15 mouse cellular contexts compared by ENCODE assay signal in genomic region chr9:77637357-77637756, GRCm38 (mm10). TPM values are rescaled to one million over a fixed set of nuclear protein-coding genes. Genes with fewer than 3 reads are reported as not detected.
DNase-seq lines count a peak whose midpoint lies in the region; ATAC-seq and TF ChIP-seq lines count a peak whose summit lies in the region.
"Had no signal": no experiment of that assay in that cellular context is flagged by ENCODE, and none has a peak within 500 bp of the region (broad histone marks: within the 10 kb centered on the region; RNA-seq: fewer than 3 reads in every experiment).

No protein-coding gene starts in this region.

- no peak for TF ChIP-seq POLR2A in limb, embryonic 14.5 days (IDR thresholded peaks at IDR 0.05; ENCODE audit: borderline replicate concordance, extremely low read depth, insufficient read depth, insufficient read length)

- no peaks in the 10 kb centered on the region for H3K9me3 ChIP-seq in heart, embryonic 10.5 days
- H3K9me3 ChIP-seq in heart, embryonic 12.5 days (replicated peaks) = no peaks in the 10 kb centered on the region
- H3K9me3 ChIP-seq in limb, embryonic 14.5 days (ENCODE audit: control insufficient read depth, low read length) = no peaks in the 10 kb centered on the region
- no peaks in the 10 kb centered on the region for H3K9me3 ChIP-seq in forebrain, embryonic 12.5 days
- H3K9me3 ChIP-seq: G1E; limb, embryonic 12.5 days; neural tube, embryonic 13.5 days had no signal

- peak; percentile 88 for DNase-seq in heart, embryonic 10.5 days (ENCODE audit: low spot score)
- DNase-seq in heart, adult 8-10 months (ENCODE audit: low spot score) = no peak
- DNase-seq in gastrocnemius, adult 18-20 months (ENCODE audit: low spot score) = peak; percentile 70
- peak; percentile 50 for DNase-seq in limb, embryonic 14.5 days (ENCODE audit: low spot score)
- no peak for DNase-seq in left cerebral cortex, adult 11 months (ENCODE audit: low spot score)
- DNase-seq: cerebellum, adult 18-20 months; kidney, adult 9 months; thymus, adult 2 months had no signal

- peak; percentile 67 for ATAC-seq in heart, embryonic 12.5 days (ENCODE audit: insufficient number of reproducible peaks, low FRiP score)
- ATAC-seq in limb, embryonic 14.5 days (ENCODE audit: low FRiP score, low read depth) = peak; percentile 81
- ATAC-seq in forebrain, embryonic 12.5 days (ENCODE audit: low FRiP score) = no peak

- H3K9ac ChIP-seq in heart, embryonic 12.5 days = peak overlapping the region; percentile 53; the same call in 1 of the 2 replicates
- H3K9ac ChIP-seq in limb, embryonic 14.5 days (ENCODE audit: low read depth, low read length, severe bottlenecking) = no peak overlapping the region
- no peak overlapping the region for H3K9ac ChIP-seq in forebrain, embryonic 12.5 days
- H3K9ac ChIP-seq: limb, embryonic 12.5 days; neural tube, embryonic 13.5 days had no signal

- H3K4me1 ChIP-seq in heart, embryonic 10.5 days = 0 out of 2 replicates have a peak, but pooled peaks cover 7% of the 10 kb centered on the region
- peaks cover 8% of the 10 kb centered on the region; the same call in 1 of the 2 replicates for H3K4me1 ChIP-seq in heart, embryonic 12.5 days (replicated peaks)
- no peaks in the 10 kb centered on the region for H3K4me1 ChIP-seq in limb, embryonic 14.5 days (ENCODE audit: control insufficient read depth, insufficient read depth, low read length)
- no peaks in the 10 kb centered on the region for H3K4me1 ChIP-seq in forebrain, embryonic 12.5 days
- H3K4me1 ChIP-seq: limb, embryonic 12.5 days; neural tube, embryonic 13.5 days had no signal

- no peaks in the 10 kb centered on the region for H3K27me3 ChIP-seq in heart, embryonic 10.5 days (ENCODE audit: insufficient read depth, poor library complexity, severe bottlenecking)
- no peaks in the 10 kb centered on the region for H3K27me3 ChIP-seq in heart, embryonic 12.5 days (replicated peaks)
- no peaks in the 10 kb centered on the region for H3K27me3 ChIP-seq in limb, embryonic 14.5 days (ENCODE audit: control insufficient read depth, insufficient read depth, low read length)
- H3K27me3 ChIP-seq in forebrain, embryonic 12.5 days = no peaks in the 10 kb centered on the region
- H3K27me3 ChIP-seq: limb, embryonic 12.5 days; neural tube, embryonic 13.5 days had no signal

- H3K27ac ChIP-seq in heart, embryonic 10.5 days = peak overlapping the region; percentile 89
- peak overlapping the region; percentile 88 for H3K27ac ChIP-seq in heart, embryonic 12.5 days (ENCODE audit: poor library complexity, severe bottlenecking)
- H3K27ac ChIP-seq in limb, embryonic 14.5 days (replicated peaks; ENCODE audit: low read depth, low read length) = no peak overlapping the region
- no peak overlapping the region for H3K27ac ChIP-seq in forebrain, embryonic 12.5 days
- H3K27ac ChIP-seq: left cerebral cortex, adult 2 months; limb, embryonic 12.5 days; neural tube, embryonic 13.5 days had no signal

- H3K36me3 ChIP-seq in heart, embryonic 10.5 days = peaks cover 3% of the 10 kb centered on the region; the same call in 1 of the 2 replicates
- H3K36me3 ChIP-seq in heart, embryonic 12.5 days = no peaks in the 10 kb centered on the region
- H3K36me3 ChIP-seq in limb, embryonic 14.5 days (ENCODE audit: control insufficient read depth, insufficient read depth, low read length) = no peaks in the 10 kb centered on the region
- H3K36me3 ChIP-seq in forebrain, embryonic 12.5 days (replicated peaks) = no peaks in the 10 kb centered on the region
- H3K36me3 ChIP-seq: G1E; limb, embryonic 12.5 days; neural tube, embryonic 13.5 days had no signal

- H3K4me3 ChIP-seq in heart, embryonic 10.5 days = peak overlapping the region; percentile 55
- peak overlapping the region; percentile 39 for H3K4me3 ChIP-seq in heart, embryonic 12.5 days
- no peak overlapping the region for H3K4me3 ChIP-seq in limb, embryonic 14.5 days (replicated peaks; ENCODE audit: low read length)
- H3K4me3 ChIP-seq in forebrain, embryonic 12.5 days (replicated peaks) = no peak overlapping the region
- H3K4me3 ChIP-seq: left cerebral cortex, adult 2 months; limb, embryonic 12.5 days; neural tube, embryonic 13.5 days had no signal

- WGBS in heart, embryonic 10.5 days = 31% methylated on average over 10 of the region's 10 CpGs
- WGBS in heart, embryonic 12.5 days = 24% methylated on average over 10 of the region's 10 CpGs
- 76% methylated on average over 10 of the region's 10 CpGs for WGBS in limb, embryonic 14.5 days
- WGBS in forebrain, embryonic 12.5 days = 92% methylated on average over 10 of the region's 10 CpGs

- peak overlapping the region; percentile 75 for H3K4me2 ChIP-seq in heart, embryonic 12.5 days
- H3K4me2 ChIP-seq in limb, embryonic 14.5 days (replicated peaks; ENCODE audit: low read depth, low read length, severe bottlenecking) = 0 out of 2 replicates have a peak overlapping the region, but pooled peaks have one; percentile 7
- no peak overlapping the region for H3K4me2 ChIP-seq in forebrain, embryonic 12.5 days
- H3K4me2 ChIP-seq: limb, embryonic 12.5 days; neural tube, embryonic 13.5 days had no signal

RNA-seq across cellular contexts. Expression of gene Klhl31, which starts 1.1 kb away (rescaled TPM):
- polyA plus RNA-seq in heart, embryonic 10.5 days (2016; fragmentation: Nextera tagmentation; extraction: Ambion mirVana) = 35.8 and 68.3 TPM in 2 replicates
- 100 to 1,000 TPM; 126 to 143 (median 134) TPM for total RNA-seq in heart, adult 8-10 months (2022)
- 100 to 1,000 TPM; 577 to 615 TPM for total RNA-seq in gastrocnemius, adult 18-20 months (2021)
- 59.4 and 62.3 TPM in 2 replicates for polyA plus RNA-seq in heart, embryonic 12.5 days (2016; fragmentation: Nextera tagmentation; extraction: Ambion mirVana)
- polyA plus RNA-seq in limb, embryonic 14.5 days (2012; rRNA removed) = 2.7 and 3.1 TPM in 2 replicates
- polyA plus RNA-seq in limb, embryonic 14.5 days (2014; fragmentation: Nextera tagmentation; extraction: Ambion mirVana) = 11.7 and 17.1 TPM in 2 replicates
- polyA plus RNA-seq in forebrain, embryonic 12.5 days (2016; fragmentation: Nextera tagmentation; extraction: Ambion mirVana) = 0.19 and 0.24 TPM in 2 replicates
- total RNA-seq: hematopoietic stem cell, adult 5-6 weeks had no signal
- polyA plus RNA-seq: G1E had no signal

Comparison
In these comparisons a context has a peak if more than half of its experiments do, and no peak if none do; other contexts are left out.
1. DNase-seq: peak in heart, embryonic 10.5 days (single experiment), gastrocnemius, adult 18-20 months (single experiment) and limb, embryonic 14.5 days (single experiment); none in heart, adult 8-10 months (single experiment) and left cerebral cortex, adult 11 months (single experiment).
2. H3K27ac ChIP-seq: peak in heart, embryonic 10.5 days (single experiment) and heart, embryonic 12.5 days (single experiment); none in limb, embryonic 14.5 days (single experiment) and forebrain, embryonic 12.5 days (single experiment).
3. H3K4me3 ChIP-seq: peak in heart, embryonic 10.5 days (single experiment) and heart, embryonic 12.5 days (single experiment); none in limb, embryonic 14.5 days (single experiment) and forebrain, embryonic 12.5 days (single experiment).